Mouse (Mus musculus) left cerebral cortex, postnatal 25 days (tissue): Measurements from ENCODE around the gene Zfp612. TPM values are rescaled to one million over a fixed set of nuclear protein-coding genes. Genes with fewer than 3 reads are reported as not detected.

Source experiments
- DNase-seq, 2 experiments: peaks; one replicate each; pipeline ENCODE4 v3.0.0; 2022; ENCODE audit warnings: low spot score in 2 of 2, mixed read lengths in 1 of 2
- intact Hi-C: fragments of 180-260 bp; cut with DNase I; formaldehyde crosslinking; loops from one replicate; pipeline ENCODE4 v1.15.1; 2025
- total RNA-seq, 2 experiments: library from RNA; stranded (reverse); gene quantifications; 2 replicates each; pipeline ENCODE4 v1.2.3; 2021

Zfp612 gene
- total RNA-seq, 2 experiments from 2014 or later: 39.9 TPM

DNA sequence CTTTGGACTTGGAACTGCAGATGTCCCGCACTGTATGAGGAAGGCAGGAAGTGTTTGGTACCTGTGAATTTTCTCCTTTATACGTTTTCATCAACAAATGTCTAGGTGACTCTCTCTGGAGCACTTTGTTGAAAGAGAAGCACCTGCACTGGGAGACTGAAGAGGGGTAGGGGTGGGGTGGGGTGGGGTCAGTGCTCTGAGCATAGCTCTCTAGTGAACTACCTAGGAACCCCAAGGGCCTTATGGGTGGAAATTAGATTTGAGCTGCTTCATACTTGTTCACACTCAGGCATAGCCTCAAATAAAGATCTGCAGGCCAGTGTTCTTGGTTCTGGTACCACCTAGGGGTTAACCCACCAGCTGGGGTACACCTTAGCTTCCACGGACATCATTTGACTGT lies 23.1 kb downstream of the Zfp612 start, which contains the start of gene Gm17720:
Gm17720 (minus strand) TSS at position 101 of the 400 bp plus-strand sequence.
- intact Hi-C loops: no loop called here
- no peak for DNase-seq

DNA sequence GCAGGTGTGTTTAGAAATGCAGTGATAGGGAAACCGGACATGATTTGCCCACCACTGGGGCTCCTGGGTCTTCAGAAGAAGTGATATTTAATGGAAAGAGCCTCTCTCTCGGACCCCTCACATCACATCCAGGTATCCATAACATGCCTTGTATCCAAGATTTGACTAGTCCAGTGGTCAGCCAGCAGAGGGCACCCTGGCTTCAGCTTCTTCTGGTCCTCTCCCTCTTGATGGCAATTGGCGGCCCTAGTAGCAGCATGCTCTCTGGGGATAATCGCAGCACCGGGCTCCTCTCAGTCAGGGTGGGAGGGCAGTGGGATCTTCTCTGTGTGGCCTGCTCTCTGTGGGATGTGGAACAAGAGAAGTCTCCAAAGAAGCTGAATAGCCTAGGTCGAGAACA lies 40.2 kb downstream of the Zfp612 start:
- intact Hi-C loops: no loop called here
- DNase-seq: peak; percentile 26

DNA sequence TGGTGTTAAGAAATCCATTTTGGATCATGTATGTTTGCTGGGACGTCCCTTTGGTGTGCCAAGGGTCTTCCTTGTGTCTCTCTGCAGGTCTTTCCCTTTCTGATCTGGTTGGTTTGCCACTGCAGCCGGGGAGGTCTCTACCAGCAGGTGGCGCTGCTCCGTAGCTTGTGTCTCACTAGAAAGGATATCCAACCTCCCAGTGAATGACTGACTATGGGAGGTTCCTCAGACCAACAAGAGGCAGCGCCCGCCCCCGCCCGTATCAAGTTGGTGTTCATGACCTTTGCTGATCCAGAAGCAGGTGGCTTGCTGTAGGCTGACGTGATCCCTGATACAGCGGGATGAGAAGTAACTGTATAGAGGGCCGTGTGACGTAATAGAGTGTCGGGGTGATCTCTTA lies 51.0 kb downstream of the Zfp612 start:
- peak; percentile 81 to 83 for DNase-seq
- intact Hi-C loops: loop anchor here (2.0 to 5.0 kb wide), 2 partner anchors 348 to 472 kb away; no protein-coding TSS in a partner anchor

DNA sequence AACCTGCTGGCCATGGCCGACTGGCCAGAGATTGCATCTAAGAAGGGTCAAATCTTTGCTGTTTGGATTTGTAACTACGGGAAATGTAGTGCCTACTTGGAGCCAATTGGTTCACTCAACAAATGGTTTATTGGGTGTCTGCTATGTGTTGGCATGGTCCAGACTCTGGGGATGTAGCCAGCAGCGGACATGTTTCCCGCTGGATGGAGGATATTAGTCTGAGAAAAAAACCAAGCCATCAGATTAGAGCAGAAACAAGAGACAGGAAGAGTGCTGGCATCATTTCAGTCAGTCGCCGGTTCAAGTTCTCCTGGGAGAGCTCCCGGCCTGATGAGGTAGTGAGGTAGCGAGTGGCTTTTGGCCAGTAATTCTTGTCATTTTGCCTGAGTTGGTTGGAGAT lies 54.7 kb downstream of the Zfp612 start:
- no peak for DNase-seq
- intact Hi-C loops: loop anchor here (5.0 kb wide), 1 partner anchor 468 kb away; no protein-coding TSS in a partner anchor

DNA sequence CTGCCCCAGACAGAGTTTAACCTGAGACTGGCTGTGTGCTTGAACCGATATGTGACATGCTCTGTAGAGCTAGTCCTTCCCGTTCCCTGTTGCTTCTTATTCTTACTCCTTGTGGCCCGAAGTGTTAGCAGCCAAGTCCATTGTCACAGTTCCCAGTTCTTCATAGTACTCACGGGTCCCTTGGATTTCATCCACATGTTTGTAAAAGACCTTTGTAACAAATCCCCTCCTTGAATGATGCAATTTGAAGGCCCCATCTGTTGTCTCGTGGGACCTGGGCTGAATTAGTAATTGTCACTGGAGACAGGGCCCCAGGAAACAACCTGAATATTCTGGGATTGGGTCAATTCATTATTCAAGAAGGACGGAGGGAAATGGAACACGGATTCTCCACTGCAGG lies 56.0 kb downstream of the Zfp612 start:
- intact Hi-C loops: no loop called here
- DNase-seq: no peak

DNA sequence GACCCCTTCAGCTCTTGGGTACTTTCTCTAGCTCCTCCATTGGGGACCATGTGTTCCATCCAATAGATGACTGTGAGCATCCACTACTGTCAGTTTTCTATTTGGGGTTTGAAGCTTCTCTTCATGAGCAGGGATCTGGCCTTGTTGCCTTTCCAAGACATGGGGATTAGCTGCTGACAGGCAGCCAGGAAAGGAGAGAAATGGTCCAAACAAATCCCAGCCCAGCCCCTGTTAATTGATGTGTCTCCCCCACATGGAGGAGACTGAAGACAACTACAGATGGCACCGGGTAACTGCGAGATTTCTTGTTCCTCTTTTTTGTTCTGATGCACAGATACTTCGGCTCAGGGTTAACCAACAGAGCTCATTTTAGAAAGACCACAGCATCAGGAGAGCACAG lies 60.6 kb downstream of the Zfp612 start:
- no peak for DNase-seq
- intact Hi-C loops: no loop called here

DNA sequence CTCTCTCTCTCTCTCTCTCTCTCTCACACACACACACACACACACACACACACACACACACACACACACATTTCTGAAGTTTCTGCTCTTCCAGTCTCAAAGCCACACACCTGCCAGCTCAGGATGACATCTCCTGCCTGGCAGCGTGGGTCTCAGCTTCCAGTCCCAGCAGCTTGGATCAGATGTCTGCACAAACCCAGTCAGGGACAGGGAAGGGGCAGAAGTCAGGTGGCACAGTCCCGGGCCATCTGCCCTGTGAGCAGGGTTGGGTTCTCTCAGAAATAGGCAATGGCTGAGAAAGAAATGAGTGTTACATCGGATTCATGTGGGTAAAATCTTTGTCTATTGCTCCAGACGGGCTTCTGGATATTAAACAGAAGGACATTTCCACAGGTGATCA lies 61.2 kb downstream of the Zfp612 start:
- no peak for DNase-seq
- intact Hi-C loops: no loop called here

Other genes starting within 250 kb of the Zfp612 start
- gene Phlpp2, start 211.2 kb upstream of the Zfp612 start, total RNA-seq: 10 to 100 TPM; 33.7 to 35.1 TPM
- not detected for gene Marveld3, start 117.5 kb upstream of the Zfp612 start, total RNA-seq
- gene Tat, start 89.3 kb upstream of the Zfp612 start, total RNA-seq: not detected
- under 1 TPM in 1 of 2 experiments, not detected in 1; 0.30 TPM for gene Chst4, start 40.0 kb upstream of the Zfp612 start, total RNA-seq
- gene Gm21964, start 21.5 kb downstream of the Zfp612 start, total RNA-seq: not detected
- not detected for gene Gm17720, start 23.0 kb downstream of the Zfp612 start, total RNA-seq
- 10 to 100 TPM; 24.0 to 25.5 TPM for gene Calb2, start 88.5 kb downstream of the Zfp612 start, total RNA-seq
- 1 to 10 TPM; 4.0 to 5.1 TPM for gene Cmtr2, start 135.9 kb downstream of the Zfp612 start, total RNA-seq
- gene Hydin, start 187.2 kb downstream of the Zfp612 start, total RNA-seq: under 1 TPM; 0.39 to 0.41 TPM